ENCODE assay signal across 14 mouse cellular contexts in the genomic region with DNA sequence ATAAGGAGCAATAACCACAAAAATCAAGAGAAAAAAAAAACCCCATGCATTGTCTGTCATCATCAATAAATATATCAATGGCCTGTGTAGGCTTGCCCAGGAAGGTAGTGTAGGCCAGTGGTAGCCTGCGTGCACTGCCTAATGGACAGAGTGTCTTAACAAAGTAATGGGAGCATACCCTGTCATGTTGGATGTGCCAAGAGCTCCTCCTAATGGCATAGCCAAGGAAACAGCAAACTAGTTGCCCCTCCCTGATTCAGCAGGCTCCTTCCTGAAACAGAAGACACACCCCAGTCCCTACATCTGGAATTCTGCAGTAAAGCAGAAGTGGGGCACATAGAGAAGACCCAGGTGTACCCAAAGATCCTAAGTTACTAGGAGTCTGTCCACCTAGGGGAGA.
DNase-seq lines count a peak whose midpoint lies in the region; ATAC-seq and TF ChIP-seq lines count a peak whose summit lies in the region.
"Had no signal": no experiment of that assay in that cellular context is flagged by ENCODE, and none has a peak within 500 bp of the region (broad histone marks: within the 10 kb centered on the region; RNA-seq: fewer than 3 reads in every experiment).

No protein-coding gene starts in this region.

- no peaks in the 10 kb centered on the region for H3K27me3 ChIP-seq in liver, embryonic 14.5 days (ENCODE audit: control insufficient read depth, insufficient read depth, low read length)
- no peaks in the 10 kb centered on the region for H3K27me3 ChIP-seq in liver, embryonic 11.5 days (replicated peaks; ENCODE audit: control insufficient read depth, insufficient read depth, low read length)
- H3K27me3 ChIP-seq: hindbrain, embryonic 15.5 days; liver, embryonic 15.5 days; midbrain, embryonic 15.5 days had no signal

- WGBS in liver, embryonic 14.5 days (ENCODE audit: insufficient replicate concordance): 54% methylated on average over 1 of the region's 1 CpGs
- 83% methylated on average over 1 of the region's 1 CpGs for WGBS in liver, embryonic 11.5 days

- TF ChIP-seq CTCF in liver, embryonic 14.5 days (IDR thresholded peaks at IDR 0.05; ENCODE audit: low read depth): peak; percentile 19; the same call in 1 of the 2 replicates

- H3K4me1 ChIP-seq in liver, embryonic 14.5 days (replicated peaks; ENCODE audit: control insufficient read depth in 2 of 2, insufficient read depth in 2 of 2, low read length in 1 of 2): no peaks in the 10 kb centered on the region
- H3K4me1 ChIP-seq in liver, embryonic 11.5 days (replicated peaks; ENCODE audit: control insufficient read depth, insufficient read depth, low read length): no peaks in the 10 kb centered on the region
- H3K4me1 ChIP-seq: hindbrain, embryonic 15.5 days; liver, embryonic 15.5 days; midbrain, embryonic 15.5 days had no signal

- no peak overlapping the region for H3K27ac ChIP-seq in liver, embryonic 14.5 days
- no peak overlapping the region for H3K27ac ChIP-seq in liver, embryonic 11.5 days (ENCODE audit: low read depth, low read length)
- H3K27ac ChIP-seq: hindbrain, embryonic 15.5 days; liver, embryonic 15.5 days; midbrain, embryonic 15.5 days had no signal

- no peaks in the 10 kb centered on the region for H3K9me3 ChIP-seq in liver, embryonic 14.5 days (ENCODE audit: control insufficient read depth, low read length)
- H3K9me3 ChIP-seq in liver, embryonic 11.5 days (ENCODE audit: control insufficient read depth, low read length): no peaks in the 10 kb centered on the region
- H3K9me3 ChIP-seq: hindbrain, embryonic 15.5 days; liver, embryonic 15.5 days; midbrain, embryonic 15.5 days had no signal

- H3K9ac ChIP-seq in liver, embryonic 14.5 days (replicated peaks): no peak overlapping the region
- no peak overlapping the region for H3K9ac ChIP-seq in liver, embryonic 11.5 days (ENCODE audit: low read depth, low read length)
- H3K9ac ChIP-seq: hindbrain, embryonic 15.5 days; liver, embryonic 15.5 days; midbrain, embryonic 15.5 days had no signal

- no peak overlapping the region for H3K4me3 ChIP-seq in liver, embryonic 14.5 days (ENCODE audit: insufficient read depth in 1 of 2, low read depth in 2 of 2, low read length in 2 of 2)
- no peak overlapping the region for H3K4me3 ChIP-seq in liver, embryonic 11.5 days (ENCODE audit: low read depth, low read length)
- H3K4me3 ChIP-seq: erythroblast, embryonic 14.5 days; hindbrain, embryonic 15.5 days; liver, embryonic 15.5 days; midbrain, embryonic 15.5 days had no signal

- no peak for ATAC-seq in liver, embryonic 14.5 days (ENCODE audit: insufficient read depth)
- no peak for ATAC-seq in liver, embryonic 11.5 days (replicated peaks; ENCODE audit: low FRiP score)
- ATAC-seq: midbrain, embryonic 15.5 days had no signal

- H3K36me3 ChIP-seq in liver, embryonic 14.5 days (replicated peaks; ENCODE audit: control insufficient read depth, insufficient read depth, low read depth): no peaks in the 10 kb centered on the region
- H3K36me3 ChIP-seq in liver, embryonic 11.5 days (ENCODE audit: control insufficient read depth, insufficient read depth, low read length): no peaks in the 10 kb centered on the region
- H3K36me3 ChIP-seq: hindbrain, embryonic 15.5 days; liver, embryonic 15.5 days; midbrain, embryonic 15.5 days had no signal

- no peak for TF ChIP-seq EP300 in liver, embryonic 14.5 days (IDR thresholded peaks at IDR 0.05; ENCODE audit: low read depth)

- H3K4me2 ChIP-seq in liver, embryonic 14.5 days (ENCODE audit: low read depth): no peak overlapping the region
- H3K4me2 ChIP-seq in liver, embryonic 11.5 days: no peak overlapping the region
- H3K4me2 ChIP-seq: hindbrain, embryonic 15.5 days; liver, embryonic 15.5 days; midbrain, embryonic 15.5 days had no signal

- DNase-seq in heart, adult 8-10 months (ENCODE audit: low spot score): peak; percentile 29
- DNase-seq in heart, postnatal 4 days: no peak
- no peak for DNase-seq in liver, embryonic 14.5 days (ENCODE audit: low read depth in 3 of 3, low spot score in 3 of 3)
- no peak for DNase-seq in liver, embryonic 11.5 days (ENCODE audit: low spot score)
- DNase-seq in R1 (ENCODE audit: low read depth, low spot score): peak; percentile 49
- peak; percentile 1 for DNase-seq in retina, postnatal 1 day
- DNase-seq in left cerebral cortex, adult 8-10 months (ENCODE audit: low spot score in 2 of 2): no peak
- DNase-seq: cerebellum, adult 9-11 months; right cerebral cortex, postnatal 4 days; thymus, adult 2 months had no signal

Comparison
In these comparisons a context has a peak if more than half of its experiments do, and no peak if none do; other contexts are left out.
1. DNase-seq: peak in heart, adult 8-10 months (single experiment), R1 (single experiment) and retina, postnatal 1 day (single experiment); none in heart, postnatal 4 days (single experiment), liver, embryonic 14.5 days (0 of 3), liver, embryonic 11.5 days (single experiment) and left cerebral cortex, adult 8-10 months (0 of 2).